14 mouse cellular contexts compared by ENCODE assay signal in the genomic region with DNA sequence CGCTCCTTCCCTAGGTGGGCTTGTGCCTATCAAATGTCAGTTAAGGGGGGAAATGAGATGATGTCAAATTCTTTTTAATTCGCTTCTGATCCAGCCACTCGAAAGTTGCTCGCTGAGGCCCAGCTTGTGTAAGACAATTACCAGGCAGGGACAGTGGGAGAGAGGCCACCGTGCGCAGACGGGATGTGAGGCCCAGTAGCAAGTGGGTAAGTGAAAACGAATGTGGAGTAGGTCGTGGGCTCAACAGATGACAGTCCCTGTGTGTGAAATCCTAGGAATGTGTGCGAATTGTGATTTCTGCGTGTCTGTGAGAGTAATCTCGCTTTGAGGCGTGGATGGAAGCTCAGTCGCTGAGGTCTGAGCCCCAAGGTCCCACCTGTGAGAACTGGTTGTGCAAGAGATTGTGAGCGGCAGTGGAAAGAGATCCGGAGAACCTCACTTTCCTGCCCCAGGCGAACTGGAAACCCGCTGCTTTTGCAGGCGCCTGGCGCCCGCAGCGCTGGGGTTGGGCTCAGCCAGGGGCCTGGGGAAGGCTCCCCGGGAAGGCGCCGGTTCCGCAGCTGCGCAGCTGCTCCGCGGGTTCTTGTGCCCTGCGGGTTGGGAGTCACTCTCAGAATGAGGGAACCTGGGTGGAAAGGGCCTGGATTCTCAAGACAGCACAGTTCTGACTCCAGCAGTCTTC. TPM values are rescaled to one million over a fixed set of nuclear protein-coding genes. Genes with fewer than 3 reads are reported as not detected.
DNase-seq lines count a peak whose midpoint lies in the region; ATAC-seq and TF ChIP-seq lines count a peak whose summit lies in the region.
"Had no signal": no experiment of that assay in that cellular context is flagged by ENCODE, and none has a peak within 500 bp of the region (broad histone marks: within the 10 kb centered on the region; RNA-seq: fewer than 3 reads in every experiment).

No protein-coding gene starts in this region.

- H3K4me3 ChIP-seq in heart, embryonic 14.5 days (ENCODE audit: control insufficient read depth in 1 of 2, insufficient read depth in 1 of 2, low read depth in 1 of 2, low read length in 2 of 2) = peak overlapping the region; percentile 15 to 24
- no peak overlapping the region for H3K4me3 ChIP-seq in midbrain, embryonic 14.5 days (replicated peaks; ENCODE audit: low read depth, low read length)
- no peak overlapping the region for H3K4me3 ChIP-seq in midbrain, embryonic 13.5 days (replicated peaks)
- H3K4me3 ChIP-seq in intestine, embryonic 15.5 days (replicated peaks) = peak overlapping the region; percentile 25
- H3K4me3 ChIP-seq in small intestine, adult 2 months (ENCODE audit: low read depth, low read length) = no peak overlapping the region
- H3K4me3 ChIP-seq: myocyte had no signal

- WGBS in heart, embryonic 14.5 days = 15% methylated on average over 30 of the region's 30 CpGs
- WGBS in midbrain, embryonic 14.5 days = 1% methylated on average over 30 of the region's 30 CpGs
- 1% methylated on average over 30 of the region's 30 CpGs for WGBS in midbrain, embryonic 13.5 days
- WGBS in intestine, embryonic 15.5 days = 18% methylated on average over 30 of the region's 30 CpGs
- 27% methylated on average over 30 of the region's 30 CpGs for WGBS in small intestine, adult 2 months

- no peak for ATAC-seq in heart, embryonic 14.5 days (ENCODE audit: insufficient number of reproducible peaks, insufficient read depth, low FRiP score, low read depth)
- ATAC-seq in midbrain, embryonic 14.5 days (ENCODE audit: low FRiP score, low TSS enrichment) = no peak
- ATAC-seq in midbrain, embryonic 13.5 days = no peak
- no peak for ATAC-seq in intestine, embryonic 15.5 days
- ATAC-seq: lung, postnatal 0 days had no signal

- no peaks in the 10 kb centered on the region for H3K9me3 ChIP-seq in heart, embryonic 14.5 days (ENCODE audit: control insufficient read depth, low read length)
- no peaks in the 10 kb centered on the region for H3K9me3 ChIP-seq in midbrain, embryonic 14.5 days (ENCODE audit: control insufficient read depth, low read length)
- no peaks in the 10 kb centered on the region for H3K9me3 ChIP-seq in midbrain, embryonic 13.5 days
- H3K9me3 ChIP-seq in intestine, embryonic 15.5 days = no peaks in the 10 kb centered on the region

- no peak for TF ChIP-seq CTCF in small intestine, adult 2 months (IDR thresholded peaks at IDR 0.05; ENCODE audit: extremely low read depth, insufficient read length, insufficient replicate concordance, low read depth, low read length)

- peak overlapping the region; percentile 53 to 76 for H3K27ac ChIP-seq in heart, embryonic 14.5 days (replicated peaks in 1 of 2; ENCODE audit: control insufficient read depth in 1 of 2, insufficient read depth in 1 of 2, low read depth in 2 of 2, low read length in 2 of 2)
- no peak overlapping the region for H3K27ac ChIP-seq in midbrain, embryonic 14.5 days (replicated peaks; ENCODE audit: low read depth, low read length)
- H3K27ac ChIP-seq in midbrain, embryonic 13.5 days = no peak overlapping the region
- peak overlapping the region; percentile 68 for H3K27ac ChIP-seq in intestine, embryonic 15.5 days
- 0 out of 2 replicates have a peak overlapping the region, but pooled peaks have one; percentile 10 for H3K27ac ChIP-seq in small intestine, adult 2 months (ENCODE audit: insufficient read depth, low read depth, low read length)

- H3K4me2 ChIP-seq in heart, embryonic 14.5 days (ENCODE audit: low read length) = peak overlapping the region; percentile 88
- H3K4me2 ChIP-seq in midbrain, embryonic 14.5 days (ENCODE audit: low read length) = no peak overlapping the region
- no peak overlapping the region for H3K4me2 ChIP-seq in midbrain, embryonic 13.5 days (replicated peaks)
- H3K4me2 ChIP-seq in intestine, embryonic 15.5 days (replicated peaks) = peak overlapping the region; percentile 46

- H3K9ac ChIP-seq in heart, embryonic 14.5 days (ENCODE audit: low read length) = peak overlapping the region; percentile 67
- H3K9ac ChIP-seq in midbrain, embryonic 14.5 days (replicated peaks; ENCODE audit: low read length) = no peak overlapping the region
- H3K9ac ChIP-seq in midbrain, embryonic 13.5 days (replicated peaks) = no peak overlapping the region
- H3K9ac ChIP-seq in intestine, embryonic 15.5 days = peak overlapping the region; percentile 13

- no peak for DNase-seq in heart, postnatal 14 days
- peak; percentile 46 for DNase-seq in midbrain, embryonic 14.5 days
- DNase-seq in urinary bladder, postnatal 10 days (ENCODE audit: low spot score) = no peak
- DNase-seq: cerebellum, adult 8-10 months; gastrocnemius, postnatal 14 days; thymus, postnatal 4 days had no signal

- no peak for TF ChIP-seq POLR2A in small intestine, adult 2 months (IDR thresholded peaks at IDR 0.05; ENCODE audit: low read depth, low read length)

- no peaks in the 10 kb centered on the region for H3K36me3 ChIP-seq in heart, embryonic 14.5 days (ENCODE audit: control insufficient read depth, insufficient read depth, low read length)
- no peaks in the 10 kb centered on the region for H3K36me3 ChIP-seq in midbrain, embryonic 14.5 days (ENCODE audit: control insufficient read depth, insufficient read depth, low read length)
- no peaks in the 10 kb centered on the region for H3K36me3 ChIP-seq in midbrain, embryonic 13.5 days
- H3K36me3 ChIP-seq in intestine, embryonic 15.5 days = no peaks in the 10 kb centered on the region
- H3K36me3 ChIP-seq in small intestine, adult 2 months (ENCODE audit: control insufficient read depth, insufficient read depth, low read length) = no peaks in the 10 kb centered on the region

- H3K27me3 ChIP-seq in heart, embryonic 14.5 days (ENCODE audit: control insufficient read depth, insufficient read depth, low read length) = peaks cover 90% of the 10 kb centered on the region
- H3K27me3 ChIP-seq in midbrain, embryonic 14.5 days (ENCODE audit: control insufficient read depth, insufficient read depth, low read length) = peaks cover 95% of the 10 kb centered on the region
- peaks cover 96% of the 10 kb centered on the region for H3K27me3 ChIP-seq in midbrain, embryonic 13.5 days
- H3K27me3 ChIP-seq in intestine, embryonic 15.5 days (replicated peaks) = peaks cover 75% of the 10 kb centered on the region
- H3K27me3 ChIP-seq in small intestine, adult 2 months (ENCODE audit: control insufficient read depth, insufficient read depth, low read length) = peaks cover 66% of the 10 kb centered on the region

- intact Hi-C loops in heart, postnatal 14 days (cut with DNase I) = no loop called here

- H3K4me1 ChIP-seq in heart, embryonic 14.5 days (ENCODE audit: control insufficient read depth in 2 of 2, insufficient read depth in 2 of 2, low read length in 2 of 2) = peaks cover 11 to 23% of the 10 kb centered on the region in 2 experiments
- 0 out of 2 replicates have a peak, but pooled peaks cover 4% of the 10 kb centered on the region for H3K4me1 ChIP-seq in midbrain, embryonic 14.5 days (ENCODE audit: control insufficient read depth, insufficient read depth, low read length)
- H3K4me1 ChIP-seq in midbrain, embryonic 13.5 days (replicated peaks) = peaks cover 32% of the 10 kb centered on the region
- peaks cover 19% of the 10 kb centered on the region for H3K4me1 ChIP-seq in intestine, embryonic 15.5 days (replicated peaks)
- peaks cover 3% of the 10 kb centered on the region; the same call in 1 of the 2 replicates for H3K4me1 ChIP-seq in small intestine, adult 2 months (ENCODE audit: control insufficient read depth, insufficient read depth, insufficient read length, low read length)

RNA-seq across cellular contexts. Expression of a gene that starts 0.8 kb away (rescaled TPM):
- polyA plus RNA-seq in heart, embryonic 14.5 days (2014; fragmentation: Nextera tagmentation; extraction: Ambion mirVana) = 13.0 and 14.1 TPM in 2 replicates
- not detected for total RNA-seq in heart, postnatal 14 days (2021)
- not detected in 2 replicates for polyA plus RNA-seq in midbrain, embryonic 14.5 days (2014; fragmentation: Nextera tagmentation; extraction: Ambion mirVana)
- not detected in 2 replicates for polyA plus RNA-seq in midbrain, embryonic 13.5 days (2015; fragmentation: Nextera tagmentation; extraction: Ambion mirVana)
- polyA plus RNA-seq in intestine, embryonic 15.5 days (2015; fragmentation: Nextera tagmentation; extraction: Ambion mirVana) = 25.9 and 27.5 TPM in 2 replicates
- polyA plus RNA-seq in small intestine, adult 2 months (2012; rRNA removed) = 4.6 and 10.1 TPM in 2 replicates
- total RNA-seq: gastrocnemius, postnatal 14 days; layer of hippocampus, adult 18-20 months; left cerebral cortex, postnatal 10 days had no signal
- polyA plus RNA-seq: lung, postnatal 0 days; myocyte had no signal

RNA-seq across cellular contexts. Expression of a gene that starts 32.0 kb away (rescaled TPM):
- 14.2 and 20.4 TPM in 2 replicates for polyA plus RNA-seq in heart, embryonic 14.5 days (2014; fragmentation: Nextera tagmentation; extraction: Ambion mirVana)
- total RNA-seq in heart, postnatal 14 days (2021) = 10 to 100 TPM; 34.3 to 35.6 TPM
- 12.0 and 13.1 TPM in 2 replicates for polyA plus RNA-seq in midbrain, embryonic 14.5 days (2014; fragmentation: Nextera tagmentation; extraction: Ambion mirVana)
- polyA plus RNA-seq in midbrain, embryonic 13.5 days (2015; fragmentation: Nextera tagmentation; extraction: Ambion mirVana) = 8.9 and 9.8 TPM in 2 replicates
- polyA plus RNA-seq in intestine, embryonic 15.5 days (2015; fragmentation: Nextera tagmentation; extraction: Ambion mirVana) = 11.2 and 12.0 TPM in 2 replicates
- 34.1 and 107 TPM in 2 replicates for polyA plus RNA-seq in small intestine, adult 2 months (2012; rRNA removed)

Comparison
In these comparisons a context has a peak if more than half of its experiments do, and no peak if none do; other contexts are left out.
1. H3K27ac ChIP-seq: peak in heart, embryonic 14.5 days (2 of 2), intestine, embryonic 15.5 days (single experiment) and small intestine, adult 2 months (single experiment); none in midbrain, embryonic 14.5 days (single experiment) and midbrain, embryonic 13.5 days (single experiment).
2. H3K4me2 ChIP-seq: peak in heart, embryonic 14.5 days (single experiment) and intestine, embryonic 15.5 days (single experiment); none in midbrain, embryonic 14.5 days (single experiment) and midbrain, embryonic 13.5 days (single experiment).
3. H3K4me3 ChIP-seq: peak in heart, embryonic 14.5 days (2 of 2) and intestine, embryonic 15.5 days (single experiment); none in midbrain, embryonic 14.5 days (single experiment), midbrain, embryonic 13.5 days (single experiment) and small intestine, adult 2 months (single experiment).
4. H3K9ac ChIP-seq: peak in heart, embryonic 14.5 days (single experiment) and intestine, embryonic 15.5 days (single experiment); none in midbrain, embryonic 14.5 days (single experiment) and midbrain, embryonic 13.5 days (single experiment).